Mouse (Mus musculus) frontal cortex, postnatal 10 days (tissue): ENCODE results near the gene H2-M10.3.
"Not testable (repeated sequence)": the region's sequence is repeated elsewhere in the genome, so short reads cannot be mapped to it uniquely, and the experiment has no call there.

Experiments used
- DNase-seq, 2 experiments: peaks; one replicate each; pipeline ENCODE4 v3.0.0; 2022; ENCODE audit warnings: low spot score in 2 of 2, mixed read lengths in 1 of 2

The H2-M10.3 gene

DNA sequence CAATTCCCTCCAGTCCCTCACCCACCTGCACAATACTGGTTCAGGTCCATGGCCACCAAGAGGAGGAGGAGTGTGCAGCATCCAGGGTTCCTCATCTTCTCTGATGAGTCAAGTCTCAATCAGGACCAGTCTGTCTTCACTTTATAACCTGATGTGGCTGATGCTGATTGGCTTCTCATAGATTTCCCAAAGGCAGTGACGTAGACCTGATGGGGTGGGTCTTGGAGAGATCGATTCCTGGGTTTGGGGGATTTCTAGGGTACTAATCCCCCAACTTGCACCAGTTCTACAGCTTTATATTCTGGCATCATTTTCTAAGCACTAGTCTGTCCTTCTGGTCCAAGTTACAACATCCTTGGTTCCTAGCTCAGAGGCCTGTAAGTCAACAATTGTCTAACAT lies at the start of gene H2-M10.3:
Gene H2-M10.3, minus strand, starts transcription at position 101 of the 400 bp plus-strand sequence.
- DNase-seq = not testable (repeated sequence)

DNA sequence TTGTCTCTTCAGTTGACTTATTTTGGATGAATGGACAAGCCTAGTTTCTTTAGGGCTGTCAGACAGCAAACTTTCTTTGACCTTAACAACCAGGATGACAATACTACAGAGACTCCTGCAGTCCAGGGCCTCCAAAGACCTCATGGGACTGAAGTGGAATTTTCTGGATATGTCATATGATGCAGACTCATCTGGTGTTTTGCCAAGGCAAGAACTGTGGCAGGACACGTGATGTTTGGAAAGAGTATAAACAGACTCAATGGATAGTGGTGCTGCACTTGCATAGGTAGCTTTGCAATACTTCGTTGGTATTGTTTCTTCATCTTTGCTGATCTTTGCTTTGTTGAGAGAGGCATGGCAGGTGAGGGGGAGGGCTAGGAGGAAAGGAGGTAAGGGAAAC lies 49.2 kb upstream of the H2-M10.3 start:
- no peak for DNase-seq

DNA sequence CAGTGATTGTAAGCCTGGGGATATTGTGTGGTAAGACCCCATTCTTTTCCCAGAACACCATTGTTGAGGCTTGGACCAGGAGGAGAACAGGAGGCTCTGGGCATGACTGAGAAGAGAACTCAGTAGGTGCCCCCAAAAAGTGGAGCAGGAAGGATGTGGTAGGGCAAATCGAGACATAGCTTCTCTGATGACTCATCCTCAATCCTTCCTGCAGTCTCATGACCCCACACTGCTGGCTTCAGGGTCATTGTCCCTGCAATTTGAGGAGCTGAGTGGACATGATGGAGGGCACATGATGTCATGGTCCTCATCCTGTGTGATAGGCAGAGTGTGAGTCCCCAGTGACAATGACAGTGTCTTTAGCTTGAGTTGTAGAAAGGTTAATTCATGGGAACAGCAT lies 47.2 kb upstream of the H2-M10.3 start:
- DNase-seq = no peak

- no peak for DNase-seq
Measured at GRCm38 (mm10) chr17:36414361-36414760, 46.1 kb upstream of the H2-M10.3 start.

DNA sequence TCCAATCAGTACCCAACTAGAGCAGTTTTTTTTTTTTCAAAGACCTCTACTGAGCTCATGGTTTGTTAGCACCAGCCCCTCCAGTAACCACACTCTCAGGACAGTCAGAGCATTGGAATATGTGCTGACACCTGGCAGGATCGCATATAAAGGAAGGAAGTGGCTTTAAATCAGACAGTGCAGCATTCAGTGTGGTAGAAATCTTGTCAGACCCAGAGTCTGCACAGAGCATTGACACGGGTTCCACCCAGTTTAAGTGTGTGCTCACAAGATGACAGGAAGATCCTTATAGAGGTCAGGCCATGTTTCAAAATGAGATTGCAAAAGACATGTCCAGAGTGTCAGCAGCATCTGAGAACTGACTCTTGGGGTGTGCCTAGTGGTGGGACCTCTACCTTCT lies 21.7 kb upstream of the H2-M10.3 start:
- no peak for DNase-seq

- DNase-seq = not testable (repeated sequence)
Measured at GRCm38 (mm10) chr17:36362404-36362803, 5.8 kb downstream of the H2-M10.3 start.

GRCm38 (mm10) chr17:36357512-36357911 lies 10.7 kb downstream of the H2-M10.3 start:
- peak in 1 of 2 experiments; percentile 41 for DNase-seq

- DNase-seq = no peak
Measured at GRCm38 (mm10) chr17:36355763-36356162, 12.5 kb downstream of the H2-M10.3 start.

DNA sequence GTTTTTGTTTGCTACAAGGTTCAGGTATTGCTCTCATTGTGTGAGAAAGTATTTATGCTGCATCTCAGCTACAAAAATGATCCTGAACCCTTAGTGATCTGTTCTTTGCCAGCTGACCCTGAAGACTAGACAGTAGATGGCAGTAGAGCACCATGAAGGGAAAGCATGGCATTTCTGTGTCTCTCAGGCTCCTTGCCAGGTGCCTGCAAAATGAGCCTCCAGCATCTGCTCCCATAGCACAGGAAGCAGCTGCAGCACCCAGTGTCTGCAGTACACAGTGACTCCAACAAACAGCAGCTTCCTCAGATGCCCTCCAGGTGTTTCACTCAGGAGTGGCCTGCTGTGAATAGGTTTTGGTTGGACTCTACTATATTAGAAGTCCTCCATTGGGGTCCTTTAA lies 12.9 kb downstream of the H2-M10.3 start:
- peak; percentile 49 to 68 for DNase-seq

DNA sequence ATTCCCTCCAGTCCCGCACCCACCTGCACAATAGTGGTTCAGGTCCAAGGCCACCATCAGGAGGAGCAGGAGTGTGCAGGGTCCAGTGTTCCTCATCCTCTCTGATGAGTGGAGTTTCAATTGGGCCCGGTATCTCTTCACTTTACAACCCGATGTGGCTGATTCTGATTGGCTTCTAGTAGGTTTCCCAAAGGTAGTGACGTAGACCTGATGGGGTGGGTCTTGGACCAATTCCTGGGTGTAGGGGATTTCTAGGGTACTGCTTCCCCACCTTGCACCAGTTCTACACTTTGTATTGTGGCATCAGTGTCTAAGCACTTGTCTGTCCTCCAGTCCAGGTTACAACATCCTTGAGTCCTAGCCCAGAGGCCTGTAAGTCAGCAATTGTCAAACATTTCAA lies 42.2 kb downstream of the H2-M10.3 start, which contains the start of gene H2-M10.1:
Gene H2-M10.1, minus strand, starts transcription at position 101 of the 400 bp plus-strand sequence.
- no peak for DNase-seq

DNA sequence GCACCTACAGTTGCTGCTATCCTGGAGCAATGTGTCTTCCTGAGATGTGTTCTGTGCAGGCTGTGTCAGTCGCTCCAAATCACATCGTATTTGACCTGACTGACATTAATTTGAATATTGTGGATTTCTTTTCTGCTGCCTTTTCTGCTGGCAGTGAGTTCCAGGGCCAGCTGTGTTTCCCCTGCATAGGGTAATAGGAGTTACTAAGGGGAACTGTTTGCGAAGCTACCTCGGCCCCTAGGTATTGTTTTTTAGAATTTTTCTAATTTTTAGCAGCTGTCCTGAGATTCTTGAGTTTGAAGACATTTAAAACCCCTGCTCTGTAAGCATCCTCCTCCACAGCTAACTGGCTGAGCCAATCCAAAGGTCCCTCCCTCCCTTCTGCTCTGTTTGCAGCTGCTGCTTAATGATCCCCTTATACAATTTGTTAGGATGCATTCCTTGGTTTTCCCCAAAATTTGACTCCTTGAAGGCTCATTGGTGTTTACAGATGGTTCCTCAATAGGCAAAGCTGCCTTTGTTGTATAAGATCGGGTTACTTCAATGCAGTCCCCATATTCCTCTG lies 52.4 kb downstream of the H2-M10.3 start:
- no peak for DNase-seq

GRCm38 (mm10) chr17:36315041-36315688 lies 53.1 kb downstream of the H2-M10.3 start:
- peak; percentile 64 to 67 for DNase-seq
